Mouse (Mus musculus) cerebral cortex, adult 2 months (tissue): ENCODE measurements around the gene Awat1.

Experiments used
- WGBS: fragments of 180-500 bp; shearing (Covaris S2); methylation state at CpG from one replicate; pipeline ENCODE4 v1.1.7; 2018; 5-methylcytosine and 5-hydroxymethylcytosine counted together

The Awat1 gene

GRCm38 (mm10) chrX:100571951-100572350 is at the start of gene Awat1:
Gene Awat1, plus strand, starts transcription at chrX:100572251.
- WGBS = 89% methylated on average over 1 of the region's 1 CpGs

- WGBS = 54% methylated on average over 4 of the region's 4 CpGs
These were observed 47.6 kb upstream of the Awat1 start, which contains the start of gene Dgat2l6 for GRCm38 (mm10) chrX:100524471-100524870. Gene Dgat2l6, plus strand, starts transcription at chrX:100524838.

- WGBS = 71% methylated on average over 3 of the region's 3 CpGs
These were observed 16.0 kb upstream of the Awat1 start for GRCm38 (mm10) chrX:100556026-100556425.

GRCm38 (mm10) chrX:100565696-100566095 is 6.4 kb upstream of the Awat1 start:
- 71% methylated on average over 3 of the region's 3 CpGs for WGBS

- 59% methylated on average over 4 of the region's 4 CpGs for WGBS
These were observed 22.7 kb downstream of the Awat1 start, which contains the start of gene P2ry4 for GRCm38 (mm10) chrX:100594791-100595190. Gene P2ry4, minus strand, starts transcription at chrX:100594869.

GRCm38 (mm10) chrX:100597439-100597838 is 25.4 kb downstream of the Awat1 start:
- WGBS = 23% methylated on average over 5 of the region's 5 CpGs

- WGBS = 42% methylated on average over 4 of the region's 4 CpGs
These were observed 27.7 kb downstream of the Awat1 start for GRCm38 (mm10) chrX:100599755-100600154.

- WGBS = 31% methylated on average over 1 of the region's 1 CpGs
These were observed 33.3 kb downstream of the Awat1 start, which contains the start of gene Arr3 for GRCm38 (mm10) chrX:100605314-100605713. Gene Arr3, plus strand, starts transcription at chrX:100605497.

- WGBS = 64% methylated on average over 3 of the region's 3 CpGs
These were observed 46.4 kb downstream of the Awat1 start for GRCm38 (mm10) chrX:100618488-100618887.

GRCm38 (mm10) chrX:100621366-100621765 is 49.3 kb downstream of the Awat1 start:
- WGBS = 21% methylated on average over 2 of the region's 2 CpGs

- 92% methylated on average over 4 of the region's 4 CpGs for WGBS
These were observed 52.2 kb downstream of the Awat1 start for GRCm38 (mm10) chrX:100624242-100624641.

GRCm38 (mm10) chrX:100625146-100625545 is 53.1 kb downstream of the Awat1 start:
- 14% methylated on average over 7 of the region's 7 CpGs for WGBS

GRCm38 (mm10) chrX:100625546-100625801 is 53.4 kb downstream of the Awat1 start, which contains the start of gene Kif4:
Gene Kif4, plus strand, starts transcription at chrX:100625737.
- 0% methylated on average over 3 of the region's 3 CpGs for WGBS

GRCm38 (mm10) chrX:100625802-100626793 is 54.0 kb downstream of the Awat1 start, which contains the start of gene Pdzd11:
Gene Pdzd11, minus strand, starts transcription at chrX:100626568.
- 8% methylated on average over 59 of the region's 62 CpGs for WGBS
